Mouse (Mus musculus): ENCODE measurements at regions not wholly inside any gene's neighbourhood (a gene's known extent, or its start where the extent isn't known, plus 50 kb on each side); places are given as distances from the start of the nearest gene placed in this dataset.

DNA sequence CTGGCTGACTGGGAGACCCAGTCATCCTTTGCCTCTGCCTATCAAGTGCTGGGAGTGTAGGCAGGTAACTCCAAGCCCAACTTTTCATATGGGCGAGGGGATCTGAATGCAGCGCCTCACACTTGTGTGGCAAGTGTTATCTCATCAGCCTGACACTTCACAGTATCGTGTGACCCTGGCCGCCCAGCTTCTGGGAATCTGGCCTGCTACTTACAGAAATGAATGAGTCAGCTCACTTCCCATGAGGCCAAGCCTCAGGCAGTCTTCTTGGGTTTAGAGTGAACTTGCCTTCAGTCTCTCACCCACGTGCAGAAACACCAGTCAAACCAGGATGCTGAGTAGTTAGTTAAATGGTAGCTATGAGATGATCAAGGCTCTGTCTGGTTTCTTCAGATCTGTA is 156.5 kb downstream of the En1 start:
- no peak for DNase-seq (ENCODE audit: low spot score in 2 of 2)

DNA sequence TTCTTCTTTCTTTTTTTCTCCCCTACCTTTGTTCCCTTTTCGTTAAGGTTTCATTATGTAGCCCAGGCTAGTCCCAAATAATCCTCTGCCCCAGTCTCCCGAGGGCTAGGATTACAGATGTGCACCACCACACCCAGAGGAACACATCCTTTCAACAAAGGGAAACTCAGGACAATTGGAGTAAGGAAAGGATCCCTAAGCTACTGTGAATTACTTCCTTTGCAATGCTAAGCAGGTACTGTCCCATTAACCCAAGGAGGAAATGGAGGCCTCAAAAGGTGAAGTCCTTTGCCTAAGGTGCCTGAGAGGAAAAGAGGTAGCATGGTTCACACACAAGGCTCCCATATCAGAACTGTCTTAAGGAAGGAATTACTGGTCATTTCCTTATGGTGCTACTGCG is 157.2 kb downstream of the En1 start:
- DNase-seq (ENCODE audit: low spot score in 2 of 2): no peak

DNA sequence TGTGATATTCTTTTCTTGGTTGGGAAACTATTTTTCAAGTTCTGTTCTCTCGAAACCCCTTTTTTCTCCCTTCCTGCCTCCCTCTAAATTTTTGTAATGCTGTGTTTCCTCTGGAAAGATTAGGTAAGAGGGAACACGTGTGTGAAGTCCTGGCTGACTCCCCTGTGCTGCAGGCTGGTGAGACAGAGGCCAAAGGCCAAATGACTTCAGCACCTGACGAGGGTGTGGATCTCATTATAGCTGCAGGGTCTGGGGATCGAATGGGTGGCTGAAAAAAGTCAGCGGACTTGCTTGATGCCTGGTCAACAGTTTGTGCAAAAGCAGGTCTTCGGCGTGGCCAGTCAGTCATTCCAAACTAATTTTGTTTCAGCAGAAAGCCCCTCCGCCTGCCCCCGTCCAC is 159.1 kb downstream of the En1 start:
- DNase-seq (ENCODE audit: low spot score in 2 of 2): no peak

GRCm38 (mm10) chr1:120762498-120762897 is 160.3 kb downstream of the En1 start:
- no peak for DNase-seq (ENCODE audit: low spot score in 2 of 2)

DNA sequence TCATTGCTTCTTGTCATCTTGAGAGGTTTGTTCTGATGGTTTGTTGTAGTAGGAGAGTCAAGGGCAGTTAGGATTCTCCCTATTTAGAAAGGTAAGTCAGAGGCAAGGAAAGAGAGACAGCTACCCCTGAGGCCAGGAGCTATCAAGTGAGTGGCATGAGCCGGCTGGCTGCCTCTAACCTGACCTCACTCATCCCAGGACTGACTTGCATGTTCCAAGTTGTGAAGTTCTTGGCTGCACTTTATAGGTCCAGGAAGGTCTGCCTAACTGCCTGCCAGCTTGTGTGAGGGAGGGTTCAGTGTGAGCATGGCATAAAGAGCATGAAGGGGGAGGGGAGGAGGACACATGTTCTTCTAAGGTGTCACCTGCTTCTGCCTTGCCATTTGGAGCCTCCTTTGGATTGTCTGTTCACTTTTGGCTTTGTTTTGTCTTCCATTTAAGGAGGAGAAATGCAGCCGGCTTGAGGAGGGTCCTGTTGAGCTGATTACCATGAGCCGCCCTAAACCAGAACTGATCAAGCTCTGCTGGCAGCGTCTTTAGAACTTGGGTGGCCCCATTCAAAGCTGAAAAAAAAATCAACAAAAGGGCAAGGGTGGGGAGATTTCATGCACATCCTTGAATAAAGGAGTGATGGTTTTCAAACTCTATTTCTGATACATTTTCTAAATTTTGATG is 160.8 kb downstream of the En1 start:
- no peak for DNase-seq (ENCODE audit: low spot score in 2 of 2)

DNA sequence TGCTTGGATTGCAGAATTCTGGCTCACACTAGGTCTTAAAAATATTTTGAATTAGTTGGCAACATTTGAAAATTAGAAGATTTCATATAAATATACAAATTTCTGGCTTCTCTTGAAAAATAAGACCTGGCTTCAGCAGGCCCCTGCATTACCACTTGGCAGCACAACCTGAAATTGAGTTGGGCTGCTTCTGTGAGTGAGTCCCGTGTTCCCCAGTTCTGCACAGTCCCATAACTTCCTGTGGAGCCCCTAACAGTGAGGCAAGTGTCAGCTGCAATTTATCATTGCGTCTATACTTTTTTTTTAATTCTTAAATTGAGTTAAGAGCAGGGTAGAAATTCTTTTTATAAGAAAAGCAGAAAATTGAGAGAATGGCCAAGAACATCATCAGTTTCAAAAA is 164.8 kb downstream of the En1 start:
- DNase-seq (ENCODE audit: low spot score in 2 of 2): no peak

DNA sequence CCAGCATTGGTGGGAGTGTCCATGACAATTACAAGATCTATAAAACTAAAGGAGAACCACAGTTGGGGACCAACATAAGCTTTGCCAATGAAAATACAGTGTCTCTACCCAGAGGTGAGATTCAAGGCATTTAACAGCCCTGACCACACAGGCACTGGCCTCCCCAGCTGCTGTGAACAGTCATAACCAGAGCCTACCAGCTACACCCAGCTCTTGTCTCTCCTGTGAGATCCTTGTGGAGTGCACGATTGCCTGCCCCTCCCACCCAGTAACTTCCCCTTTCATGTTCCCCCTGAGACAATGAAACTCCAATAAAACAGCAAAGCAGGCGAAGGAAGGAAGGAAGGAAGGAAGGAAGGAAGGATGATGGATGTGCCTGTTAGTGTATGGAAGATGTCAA is 169.1 kb downstream of the En1 start:
- DNase-seq (ENCODE audit: low spot score in 2 of 2): no peak

DNA sequence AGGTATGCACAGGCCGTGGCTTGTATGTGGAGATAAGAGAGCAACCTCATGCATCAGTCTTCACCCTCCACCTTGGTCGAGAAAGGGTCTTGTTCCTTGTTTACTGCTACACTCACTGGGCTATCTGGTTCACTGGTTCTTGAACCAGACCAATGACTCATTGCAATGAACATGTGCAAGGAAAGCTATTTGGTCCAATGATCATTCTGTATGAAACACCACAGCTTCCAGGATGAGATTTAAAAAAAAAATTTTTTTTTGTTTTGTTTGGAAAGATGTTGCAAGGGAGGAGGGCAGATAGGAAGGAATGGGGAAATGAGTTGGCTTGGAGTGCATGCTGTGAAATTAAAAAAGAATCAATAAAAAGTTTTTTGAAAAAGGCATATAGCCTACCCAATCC is 174.7 kb downstream of the En1 start:
- DNase-seq (ENCODE audit: low spot score in 2 of 2): no peak

- no peak for DNase-seq (ENCODE audit: low spot score in 2 of 2)
Measured at GRCm38 (mm10) chr1:120777468-120777867, 175.2 kb downstream of the En1 start.

- DNase-seq (ENCODE audit: low spot score in 2 of 2): peak in 1 of 2 experiments; percentile 63
Measured at GRCm38 (mm10) chr1:120795245-120795644, 193.0 kb downstream of the En1 start.

DNA sequence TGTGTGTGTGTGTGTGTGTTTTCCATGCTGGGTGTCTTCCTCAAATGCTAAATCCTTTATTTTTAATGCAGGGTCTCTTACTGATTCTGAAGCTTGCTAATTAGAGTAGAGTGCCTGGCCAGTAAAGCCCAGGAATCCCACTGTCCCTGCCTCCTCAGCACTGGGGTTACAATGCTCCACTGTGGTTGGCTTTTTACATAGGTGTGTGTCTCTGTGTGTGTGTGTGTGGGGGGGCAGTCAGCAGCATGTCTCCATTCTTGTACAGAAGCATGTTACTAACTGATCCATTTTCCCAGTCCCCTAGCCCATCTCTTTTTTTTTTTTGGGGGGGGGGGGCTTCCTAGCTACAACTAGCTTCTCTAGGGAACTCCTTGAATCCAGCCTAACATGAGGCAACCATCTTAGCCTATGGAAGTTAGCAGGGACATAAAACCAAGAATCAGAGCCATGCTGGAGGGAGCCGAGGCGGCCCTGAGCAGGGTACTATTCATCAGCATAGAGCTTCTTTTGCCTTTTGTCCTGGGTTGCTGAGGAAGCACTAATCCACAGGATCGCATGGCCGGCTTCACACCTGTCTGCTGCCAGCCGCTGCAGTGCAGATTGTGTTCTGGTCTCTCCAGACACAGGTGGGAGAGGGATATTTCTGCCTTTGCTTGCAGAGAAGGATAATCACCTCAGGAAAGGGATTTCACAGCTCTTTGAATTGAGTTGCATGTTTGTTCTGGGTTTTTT is 199.2 kb downstream of the En1 start:
- no peak for DNase-seq (ENCODE audit: low spot score in 2 of 2)

DNA sequence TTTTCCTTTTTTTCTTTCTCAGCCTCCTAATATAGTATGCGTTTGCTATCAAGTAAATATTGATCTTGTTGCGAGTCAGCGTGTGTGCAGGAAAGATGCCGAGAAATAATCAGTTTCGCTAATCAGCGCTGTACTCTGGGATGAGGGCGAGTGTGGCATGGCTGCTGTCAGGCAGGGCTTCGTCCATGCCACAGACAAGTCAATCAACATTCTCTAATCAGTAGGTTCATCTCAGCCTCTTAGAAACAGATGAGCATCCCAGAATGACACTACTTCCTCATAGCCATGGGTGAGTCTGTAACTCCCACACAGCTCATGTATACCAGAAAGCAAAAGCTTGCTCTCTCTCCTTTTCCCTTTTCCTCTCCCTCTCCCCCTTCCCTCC is 199.8 kb downstream of the En1 start:
- no peak for DNase-seq (ENCODE audit: low spot score in 2 of 2)

GRCm38 (mm10) chr1:120814441-120814840 is 212.2 kb downstream of the En1 start:
- no peak for DNase-seq (ENCODE audit: low spot score in 2 of 2)

GRCm38 (mm10) chr1:120816237-120816820 is 214.1 kb downstream of the En1 start:
- no peak for DNase-seq (ENCODE audit: low spot score in 2 of 2)

- no peak for DNase-seq (ENCODE audit: low spot score in 2 of 2)
Measured at GRCm38 (mm10) chr1:120817563-120817962, 215.3 kb downstream of the En1 start.

DNA sequence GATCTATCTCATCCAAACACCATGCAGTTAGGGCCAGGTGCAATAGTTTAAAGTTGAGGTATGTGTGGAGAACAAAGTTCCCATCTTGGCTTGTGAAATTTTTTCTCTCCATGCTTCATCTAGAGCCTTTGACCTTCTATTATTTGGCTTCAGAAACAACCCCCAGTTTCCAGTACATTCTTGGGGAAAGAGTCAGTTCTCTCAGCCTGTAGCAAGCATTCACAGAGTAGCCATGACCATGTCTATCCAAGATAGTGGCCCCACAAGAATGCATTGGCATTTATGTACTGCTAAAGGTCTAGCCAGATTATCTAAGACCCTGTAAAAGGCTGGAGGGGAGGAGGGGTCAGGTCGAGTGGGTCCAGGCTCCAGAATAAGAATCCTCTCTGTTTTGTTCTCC is 229.8 kb downstream of the En1 start:
- no peak for DNase-seq (ENCODE audit: low spot score in 2 of 2)

GRCm38 (mm10) chr1:120842596-120842995 is 240.4 kb downstream of the En1 start:
- no peak for DNase-seq (ENCODE audit: low spot score in 2 of 2)

- DNase-seq (ENCODE audit: low spot score in 2 of 2): no peak
Measured at GRCm38 (mm10) chr1:120846146-120846545, 243.9 kb downstream of the En1 start.

DNA sequence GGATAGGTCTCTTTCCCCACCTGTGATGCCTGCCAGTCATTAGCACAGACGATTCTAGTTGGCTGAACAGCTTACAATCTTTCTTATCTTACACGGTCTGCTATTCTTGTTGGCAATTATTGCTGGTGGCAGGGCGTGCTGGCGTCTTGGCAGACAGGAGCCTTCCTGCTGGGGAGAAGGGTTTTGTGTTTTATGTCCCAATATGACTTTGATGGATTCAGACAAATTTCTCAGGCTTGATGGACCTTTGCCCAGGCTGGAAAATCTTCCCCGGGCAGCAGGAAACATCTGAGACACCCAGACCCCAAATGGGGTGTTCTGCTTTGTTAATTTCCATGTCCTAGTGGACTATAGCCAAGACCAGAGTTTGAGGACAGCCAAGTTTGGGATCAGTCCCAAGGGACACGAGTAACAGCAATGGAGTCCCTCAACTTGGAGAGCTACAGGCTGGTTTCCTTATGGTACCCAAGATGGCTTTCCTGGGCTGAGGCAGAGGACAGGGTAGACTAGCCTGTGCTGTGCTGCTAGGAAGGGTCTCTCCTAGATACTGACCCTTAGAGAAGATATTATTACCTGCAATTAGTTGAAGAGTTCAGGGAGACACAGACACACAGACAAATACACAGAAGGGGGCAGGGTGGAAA is 249.8 kb downstream of the En1 start:
- no peak for DNase-seq (ENCODE audit: low spot score in 2 of 2)

DNA sequence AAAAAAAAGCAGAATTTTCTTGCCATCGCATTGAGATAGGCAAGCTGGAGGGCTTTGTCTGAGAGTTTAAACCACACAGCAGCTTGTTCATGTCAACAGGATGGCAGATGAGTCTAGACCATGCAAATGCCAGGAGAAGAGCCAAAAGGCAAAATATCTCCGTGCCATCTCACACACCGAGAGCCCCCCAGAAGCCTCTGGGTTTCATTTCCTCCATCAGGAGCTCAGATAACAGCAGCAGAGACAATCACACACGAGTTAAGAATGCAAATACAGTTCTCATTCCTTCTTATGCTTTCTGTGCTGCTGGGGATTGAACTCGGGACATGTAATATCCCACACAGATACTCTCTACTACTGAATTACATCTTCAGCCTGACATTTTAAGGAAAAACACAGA is 255.3 kb downstream of the En1 start:
- DNase-seq (ENCODE audit: low spot score in 2 of 2): no peak

GRCm38 (mm10) chr1:120859546-120859945 is 257.3 kb downstream of the En1 start:
- peak in 1 of 2 experiments; percentile 4 for DNase-seq (ENCODE audit: low spot score in 2 of 2)

DNA sequence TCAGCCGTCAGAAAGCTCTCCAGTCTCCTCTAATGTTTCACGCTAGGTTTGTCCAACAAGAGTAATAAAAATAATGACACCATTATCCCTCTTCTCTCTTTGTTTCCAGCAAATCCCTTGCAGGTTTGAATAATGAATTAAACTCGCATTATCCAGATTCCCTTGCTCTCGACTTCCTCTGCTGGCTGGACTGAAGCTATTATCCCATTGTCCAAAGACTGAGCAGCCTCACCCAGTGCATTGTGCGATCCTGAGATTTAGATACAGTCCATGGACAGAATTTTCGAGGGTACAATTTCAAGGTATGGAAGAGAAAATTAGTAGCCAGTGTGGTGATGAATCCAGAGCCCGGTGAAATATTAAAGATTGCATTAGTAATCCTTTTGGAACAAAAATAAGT is 270.3 kb downstream of the En1 start:
- no peak for DNase-seq (ENCODE audit: low spot score in 2 of 2)
